Mouse (Mus musculus) midbrain, postnatal 0 days (tissue): ENCODE measurements around the gene Serpina5. TPM values are rescaled to one million over a fixed set of nuclear protein-coding genes. Genes with fewer than 3 reads are reported as not detected.

ENCODE experiments used
- ATAC-seq: fragments of 200-750 bp; cut with Nextera tagmentation; 2 replicates; pipeline ENCODE4 v1.8.0; 2017; ENCODE audit warnings: moderate number of reproducible peaks, mild to moderate bottlenecking, moderate TSS enrichment, moderate library complexity; ENCODE audit not compliant: low FRiP score
- DNase-seq: peaks from one replicate; pipeline ENCODE4 v3.0.0-alpha.2; 2015; ENCODE audit warnings: low spot score
- H3K27ac ChIP-seq: fragments of 300-500 bp; sonication (generic); 2 replicates; pipeline ENCODE4 v1.5.1; 2014; ENCODE audit warnings: low read depth, mild to moderate bottlenecking, low read length, mixed read lengths
- H3K27me3 ChIP-seq: fragments of 300-500 bp; sonication (generic); 2 replicates; pipeline ENCODE4 v1.6.1; 2014; ENCODE audit warnings: low read length, control low read depth, mixed read lengths; ENCODE audit not compliant: insufficient read depth
- H3K36me3 ChIP-seq: fragments of 300-500 bp; sonication (generic); 2 replicates; pipeline ENCODE4 v1.6.1; 2014; ENCODE audit warnings: low read length, control low read depth, mixed read lengths; ENCODE audit not compliant: insufficient read depth
- H3K4me1 ChIP-seq: fragments of 300-500 bp; sonication (generic); 2 replicates; pipeline ENCODE4 v1.6.1; 2014; ENCODE audit warnings: mild to moderate bottlenecking, control low read depth, antibody characterized with exemption, low read length, mixed read lengths; ENCODE audit not compliant: insufficient read depth
- H3K4me2 ChIP-seq: fragments of 300-500 bp; sonication (generic); 2 replicates; pipeline ENCODE4 v1.6.1; 2014; ENCODE audit warnings: low read depth, mild to moderate bottlenecking, low read length, mixed read lengths; ENCODE audit not compliant: poor library complexity, severe bottlenecking
- H3K4me3 ChIP-seq: fragments of 300-500 bp; sonication (generic); 2 replicates; pipeline ENCODE4 v1.5.1; 2014; ENCODE audit warnings: low read depth, mild to moderate bottlenecking, low read length, moderate library complexity
- H3K9ac ChIP-seq: fragments of 300-500 bp; sonication (generic); replicated peaks from 2 replicates; pipeline ENCODE4 v1.6.1; 2014; ENCODE audit warnings: mild to moderate bottlenecking, low read length, moderate library complexity, mixed read lengths; ENCODE audit not compliant: poor library complexity, severe bottlenecking
- H3K9me3 ChIP-seq: fragments of 300-500 bp; sonication (generic); 2 replicates; pipeline ENCODE4 v1.6.1; 2016; ENCODE audit warnings: low read length, control low read depth
- CTCF ChIP-seq: IDR thresholded peaks from 2 replicates; pipeline ENCODE4 v1.5.1; 2016; ENCODE audit warnings: antibody characterized with exemption, mild to moderate bottlenecking
- WGBS: fragments of 180-500 bp; shearing (Covaris S2); extraction: QIAGEN DNeasy Blood & Tissue Kit; methylation state at CpG from one replicate; pipeline ENCODE4 v1.1.7; 2014; 5-methylcytosine and 5-hydroxymethylcytosine counted together
- polyA plus RNA-seq: library from polyadenylated mRNA; unstranded; fragments of >200 nt; fragmentation: Nextera tagmentation; extraction: Ambion mirVana; gene quantifications from 2 replicates; pipeline ENCODE4 v1.2.1, GENCODE M21; 2015
- total RNA-seq: library from RNA; depleted of rRNA; stranded (reverse); fragments of >200 nt; gene quantifications from 2 replicates; pipeline ENCODE4 v1.2.3, GENCODE M21; 2014

Gene Serpina5
- total and polyA plus RNA-seq, 2 experiments from 2014 or later, result not detected

- Histone ChIP-seq H3K9ac (no peak overlapping the region), H3K27me3 (no peaks in the 10 kb centered on the region), H3K9me3 (no peaks in the 10 kb centered on the region), H3K36me3 (no peaks in the 10 kb centered on the region), H3K4me3 (no peak overlapping the region), H3K27ac (no peak overlapping the region), H3K4me2 (no peak overlapping the region), H3K4me1 (peaks cover 5% of the 10 kb centered on the region; the same call in 1 of the 2 replicates)
- ATAC-seq (no peak), DNase-seq (peak; percentile 24)
- 55% methylated on average over 2 of the region's 2 CpGs for WGBS
- no peak for TF ChIP-seq CTCF
Observed at GRCm38 (mm10) chr12:104061862-104062261, 39.1 kb upstream of the Serpina5 start.

- Histone ChIP-seq H3K9ac (no peak overlapping the region), H3K27me3 (no peaks in the 10 kb centered on the region), H3K4me3 (no peak overlapping the region), H3K27ac (no peak overlapping the region), H3K9me3 (no peaks in the 10 kb centered on the region), H3K4me2 (no peak overlapping the region), H3K4me1 (peaks cover 5% of the 10 kb centered on the region; the same call in 1 of the 2 replicates), H3K36me3 (no peaks in the 10 kb centered on the region)
- 45% methylated on average over 4 of the region's 4 CpGs for WGBS
- ATAC-seq (no peak), DNase-seq (no peak)
- TF ChIP-seq CTCF, result no peak
Observed at GRCm38 (mm10) chr12:104064532-104064931, 36.4 kb upstream of the Serpina5 start.

- ATAC-seq (no peak), DNase-seq (no peak)
- no peak overlapping the region for H3K27ac ChIP-seq
- H3K4me3 ChIP-seq, result no peak overlapping the region
- no peak overlapping the region for H3K4me2 ChIP-seq
- H3K9ac ChIP-seq, result no peak overlapping the region
- no peaks in the 10 kb centered on the region for H3K36me3 ChIP-seq
- 75% methylated on average over 4 of the region's 4 CpGs for WGBS
- no peak for TF ChIP-seq CTCF
- peaks cover 5% of the 10 kb centered on the region; the same call in 1 of the 2 replicates for H3K4me1 ChIP-seq
- H3K9me3 ChIP-seq, result no peaks in the 10 kb centered on the region
- H3K27me3 ChIP-seq, result no peaks in the 10 kb centered on the region
Observed at GRCm38 (mm10) chr12:104064996-104065395, 35.9 kb upstream of the Serpina5 start.

- WGBS, result 17% methylated on average over 8 of the region's 8 CpGs
- H3K36me3 ChIP-seq, result no peaks in the 10 kb centered on the region
- DNase-seq (peak; percentile 78), ATAC-seq (no peak)
- H3K27ac ChIP-seq, result no peak overlapping the region
- no peaks in the 10 kb centered on the region for H3K9me3 ChIP-seq
- H3K4me1 ChIP-seq, result peaks cover 5% of the 10 kb centered on the region; the same call in 1 of the 2 replicates
- H3K4me3 ChIP-seq, result no peak overlapping the region
- no peaks in the 10 kb centered on the region for H3K27me3 ChIP-seq
- TF ChIP-seq CTCF, result peak; percentile 83
- no peak overlapping the region for H3K4me2 ChIP-seq
- H3K9ac ChIP-seq, result no peak overlapping the region; the same call in 1 of the 2 replicates
Observed at GRCm38 (mm10) chr12:104066241-104066640, 34.7 kb upstream of the Serpina5 start.

- Histone ChIP-seq H3K9ac (no peak overlapping the region), H3K36me3 (no peaks in the 10 kb centered on the region), H3K9me3 (no peaks in the 10 kb centered on the region), H3K27ac (0 out of 2 replicates have a peak overlapping the region, but pooled peaks have one; percentile 26), H3K27me3 (no peaks in the 10 kb centered on the region), H3K4me1 (no peaks in the 10 kb centered on the region), H3K4me3 (no peak overlapping the region), H3K4me2 (peak overlapping the region; percentile 13; the same call in 1 of the 2 replicates)
- 23% methylated on average over 4 of the region's 4 CpGs for WGBS
- DNase-seq (peak; percentile 92), ATAC-seq (peak; percentile 82)
- no peak for TF ChIP-seq CTCF
Observed at GRCm38 (mm10) chr12:104067549-104067948, 33.4 kb upstream of the Serpina5 start.

GRCm38 (mm10) chr12:104069620-104070019, 31.3 kb upstream of the Serpina5 start:
- peak; percentile 90 for TF ChIP-seq CTCF
- H3K36me3 ChIP-seq, result no peaks in the 10 kb centered on the region

More at GRCm38 (mm10) chr12:104069620-104070019, 31.3 kb upstream of the Serpina5 start:
- no peaks in the 10 kb centered on the region for H3K9me3 ChIP-seq
- H3K4me2 ChIP-seq, result no peak overlapping the region
- H3K27ac ChIP-seq, result no peak overlapping the region
- no peak overlapping the region for H3K4me3 ChIP-seq
- H3K27me3 ChIP-seq, result no peaks in the 10 kb centered on the region
- DNase-seq (peak; percentile 92), ATAC-seq (peak; percentile 53; the same call in 1 of the 2 replicates)
- no peak overlapping the region for H3K9ac ChIP-seq
- no peaks in the 10 kb centered on the region for H3K4me1 ChIP-seq
- 8% methylated on average over 2 of the region's 2 CpGs for WGBS
